Mouse (Mus musculus) heart, postnatal 0 days (tissue): ENCODE measurements around the gene Olfr649. TPM values are rescaled to one million over a fixed set of nuclear protein-coding genes. Genes with fewer than 3 reads are reported as not detected.

Experiments
- ATAC-seq: fragments of 200-750 bp; cut with Nextera tagmentation; 2 replicates; pipeline ENCODE4 v1.8.0; 2017; ENCODE audit warnings: low read depth, moderate number of reproducible peaks, moderate library complexity; ENCODE audit not compliant: insufficient read depth
- DNase-seq: peaks from one replicate; pipeline ENCODE4 v3.0.0-alpha.2; 2016; ENCODE audit warnings: low spot score
- H3K27ac ChIP-seq: fragments of 300-500 bp; sonication (generic); 2 replicates; pipeline ENCODE4 v1.5.1; 2014; ENCODE audit warnings: low read depth, mild to moderate bottlenecking
- H3K27me3 ChIP-seq: fragments of 300-500 bp; sonication (generic); 2 replicates; pipeline ENCODE4 v1.6.1; 2014; ENCODE audit warnings: low read length, mixed read lengths; ENCODE audit not compliant: control insufficient read depth, insufficient read depth
- H3K36me3 ChIP-seq: fragments of 300-500 bp; sonication (generic); replicated peaks from 2 replicates; pipeline ENCODE4 v1.6.1; 2014; ENCODE audit warnings: low read length, mixed read lengths; ENCODE audit not compliant: control insufficient read depth, insufficient read depth
- H3K4me1 ChIP-seq: fragments of 300-500 bp; sonication (generic); 2 replicates; pipeline ENCODE4 v1.6.1; 2014; ENCODE audit warnings: antibody characterized with exemption; ENCODE audit not compliant: control insufficient read depth, insufficient read depth
- H3K4me2 ChIP-seq: fragments of 300-500 bp; sonication (generic); 2 replicates; pipeline ENCODE4 v1.6.1; 2014; ENCODE audit warnings: low read depth, mild to moderate bottlenecking, low read length, moderate library complexity
- H3K4me3 ChIP-seq: fragments of 300-500 bp; sonication (generic); 2 replicates; pipeline ENCODE4 v1.5.1; 2014; ENCODE audit warnings: low read depth, low read length
- H3K9ac ChIP-seq: fragments of 300-500 bp; sonication (generic); replicated peaks from 2 replicates; pipeline ENCODE4 v1.6.1; 2014; ENCODE audit warnings: low read depth, low read length, mixed read lengths
- H3K9me3 ChIP-seq: fragments of 300-500 bp; sonication (generic); replicated peaks from 2 replicates; pipeline ENCODE4 v1.6.1; 2016; ENCODE audit warnings: low read length; ENCODE audit not compliant: control insufficient read depth
- CTCF ChIP-seq: IDR thresholded peaks from 2 replicates; pipeline ENCODE4 v1.5.1; 2016; ENCODE audit warnings: antibody characterized with exemption, control low read depth, low read depth
- EP300 ChIP-seq: IDR thresholded peaks from 2 replicates; pipeline ENCODE4 v1.6.1; 2016; ENCODE audit warnings: antibody characterized with exemption, low read depth
- WGBS: fragments of 180-500 bp; shearing (Covaris S2); extraction: QIAGEN DNeasy Blood & Tissue Kit; methylation state at CpG from one replicate; pipeline ENCODE4 v1.1.7; 2014; 5-methylcytosine and 5-hydroxymethylcytosine counted together
- polyA plus RNA-seq: library from polyadenylated mRNA; unstranded; fragments of >200 nt; fragmentation: Nextera tagmentation; extraction: Ambion mirVana; gene quantifications from 2 replicates; pipeline ENCODE4 v1.2.1, GENCODE M21; 2015
- total RNA-seq: library from RNA; depleted of rRNA; stranded (reverse); fragments of >200 nt; gene quantifications from 2 replicates; pipeline ENCODE4 v1.2.3, GENCODE M21; 2014; ENCODE audit warnings: low replicate concordance; rRNA removed

Gene Olfr649
- total and polyA plus RNA-seq, 2 experiments from 2014 or later, result not detected

- no peak overlapping the region for H3K4me2 ChIP-seq
- no peak overlapping the region for H3K9ac ChIP-seq
- H3K27ac ChIP-seq, result no peak overlapping the region
- WGBS, result 64% methylated on average over 6 of the region's 6 CpGs
- H3K4me1 ChIP-seq, result no peaks in the 10 kb centered on the region
- TF ChIP-seq CTCF, result no peak
- no peak for TF ChIP-seq EP300
- no peaks in the 10 kb centered on the region for H3K27me3 ChIP-seq
- H3K4me3 ChIP-seq, result no peak overlapping the region
- no peaks in the 10 kb centered on the region for H3K9me3 ChIP-seq
- no peaks in the 10 kb centered on the region for H3K36me3 ChIP-seq
- ATAC-seq (no peak), DNase-seq (no peak)
Measured at GRCm38 (mm10) chr7:104167105-104167504, 28.7 kb downstream of the Olfr649 start.

- Histone ChIP-seq H3K4me1 (no peaks in the 10 kb centered on the region), H3K27me3 (no peaks in the 10 kb centered on the region), H3K36me3 (no peaks in the 10 kb centered on the region), H3K4me2 (no peak within 1 kb of the TSS), H3K4me3 (no peak within 1 kb of the TSS), H3K27ac (no peak within 1 kb of the TSS), H3K9me3 (no peaks in the 10 kb centered on the region), H3K9ac (no peak within 1 kb of the TSS)
- WGBS, result 77% methylated on average over 2 of the region's 2 CpGs
- DNase-seq, result no peak
- TF ChIP-seq EP300, result no peak
- TF ChIP-seq CTCF, result no peak
- no peak for ATAC-seq
Measured at GRCm38 (mm10) chr7:104150456-104150855, 45.3 kb downstream of the Olfr649 start, which contains the start of gene Ubqlnl. Gene Ubqlnl (minus strand): TSS chr7:104150556.

- 60% methylated on average over 3 of the region's 3 CpGs for WGBS
- no peak for TF ChIP-seq CTCF
- TF ChIP-seq EP300, result no peak
Measured at GRCm38 (mm10) chr7:104143179-104143578, 52.6 kb downstream of the Olfr649 start, which contains the start of gene Ubqln3. Gene Ubqln3 (minus strand): TSS chr7:104143279.

More at GRCm38 (mm10) chr7:104143179-104143578, 52.6 kb downstream of the Olfr649 start, which contains the start of gene Ubqln3:
- H3K4me2 ChIP-seq, result no peak within 1 kb of the TSS
- no peaks in the 10 kb centered on the region for H3K36me3 ChIP-seq
- H3K4me3 ChIP-seq, result no peak within 1 kb of the TSS
- DNase-seq (no peak), ATAC-seq (no peak)
- no peak within 1 kb of the TSS for H3K27ac ChIP-seq
- no peaks in the 10 kb centered on the region for H3K4me1 ChIP-seq
- H3K9me3 ChIP-seq, result no peaks in the 10 kb centered on the region
- H3K9ac ChIP-seq, result no peak within 1 kb of the TSS
- H3K27me3 ChIP-seq, result no peaks in the 10 kb centered on the region

Other genes starting within 250 kb of the Olfr649 start
- gene Olfr635, start 224.8 kb downstream of the Olfr649 start, total RNA-seq, result not detected in 2 replicates
- not detected in 2 replicates for gene Olfr635, start 224.8 kb downstream of the Olfr649 start, polyA plus RNA-seq
- not detected in 2 replicates for gene Olfr638, start 197.2 kb downstream of the Olfr649 start, total RNA-seq
- gene Olfr638, start 197.2 kb downstream of the Olfr649 start, polyA plus RNA-seq, result not detected in 2 replicates
- gene Olfr639, start 178.7 kb downstream of the Olfr649 start, total RNA-seq, result not detected in 2 replicates
- gene Olfr639, start 178.7 kb downstream of the Olfr649 start, polyA plus RNA-seq, result not detected in 2 replicates
- not detected in 2 replicates for gene Olfr640, start 170.4 kb downstream of the Olfr649 start, total RNA-seq
- gene Olfr640, start 170.4 kb downstream of the Olfr649 start, polyA plus RNA-seq, result not detected in 2 replicates
- not detected in 2 replicates for gene Olfr641, start 160.5 kb downstream of the Olfr649 start, total RNA-seq
- gene Olfr641, start 160.5 kb downstream of the Olfr649 start, polyA plus RNA-seq, result not detected in 2 replicates
- not detected in 2 replicates for gene Olfr642, start 143.3 kb downstream of the Olfr649 start, total RNA-seq
- gene Olfr642, start 143.3 kb downstream of the Olfr649 start, polyA plus RNA-seq, result not detected in 2 replicates
- not detected in 2 replicates for gene 4930516K23Rik, start 134.5 kb downstream of the Olfr649 start, total RNA-seq
- gene 4930516K23Rik, start 134.5 kb downstream of the Olfr649 start, polyA plus RNA-seq, result not detected in 2 replicates
- not detected in 2 replicates for gene Olfr644, start 124.1 kb downstream of the Olfr649 start, total RNA-seq
- not detected in 2 replicates for gene Olfr644, start 124.1 kb downstream of the Olfr649 start, polyA plus RNA-seq
- gene Olfr645, start 110.5 kb downstream of the Olfr649 start, total RNA-seq, result not detected in 2 replicates
- gene Olfr645, start 110.5 kb downstream of the Olfr649 start, polyA plus RNA-seq, result not detected in 2 replicates
- gene Olfr646, start 91.1 kb downstream of the Olfr649 start, total RNA-seq, result not detected in 2 replicates
- not detected in 2 replicates for gene Olfr646, start 91.1 kb downstream of the Olfr649 start, polyA plus RNA-seq
- gene Ubqln5, start 66.2 kb downstream of the Olfr649 start, total RNA-seq, result not detected in 2 replicates
- not detected in 2 replicates for gene Ubqln5, start 66.2 kb downstream of the Olfr649 start, polyA plus RNA-seq
- not detected in 2 replicates for gene Olfr643, start 58.6 kb downstream of the Olfr649 start, total RNA-seq
- gene Olfr643, start 58.6 kb downstream of the Olfr649 start, polyA plus RNA-seq, result not detected in 2 replicates
- gene Ubqln3, start 52.7 kb downstream of the Olfr649 start, total RNA-seq, result not detected in 2 replicates
- not detected in 2 replicates for gene Ubqln3, start 52.7 kb downstream of the Olfr649 start, polyA plus RNA-seq
- gene Ubqlnl, start 45.4 kb downstream of the Olfr649 start, total RNA-seq, result not detected in 2 replicates
- not detected in 2 replicates for gene Ubqlnl, start 45.4 kb downstream of the Olfr649 start, polyA plus RNA-seq
- not detected in 2 replicates for gene Olfm5, start 31.2 kb downstream of the Olfr649 start, total RNA-seq
- not detected in 2 replicates for gene Olfm5, start 31.2 kb downstream of the Olfr649 start, polyA plus RNA-seq
- not detected in 2 replicates for gene Olfr648, start 12.6 kb downstream of the Olfr649 start, total RNA-seq
- 0.07 and 0.08 TPM in 2 replicates for gene Olfr648, start 12.6 kb downstream of the Olfr649 start, polyA plus RNA-seq
- 2.9 and 7.3 TPM in 2 replicates for gene Trim6, start 22.8 kb upstream of the Olfr649 start, total RNA-seq
- gene Trim6, start 22.8 kb upstream of the Olfr649 start, polyA plus RNA-seq, result 0.73 and 1.4 TPM in 2 replicates
- 5.7 and 7.5 TPM in 2 replicates for gene Trim34a, start 48.5 kb upstream of the Olfr649 start, total RNA-seq
- 2.1 and 2.5 TPM in 2 replicates for gene Trim34a, start 48.5 kb upstream of the Olfr649 start, polyA plus RNA-seq
- 0.12 and 0.27 TPM in 2 replicates for gene Trim5, start 92.1 kb upstream of the Olfr649 start, total RNA-seq
- gene Trim5, start 92.1 kb upstream of the Olfr649 start, polyA plus RNA-seq, result 0.37 and 0.38 TPM in 2 replicates
- 7.7 and 13.6 TPM in 2 replicates for gene Trim12a, start 119.5 kb upstream of the Olfr649 start, total RNA-seq
- 6.6 and 7.1 TPM in 2 replicates for gene Trim12a, start 119.5 kb upstream of the Olfr649 start, polyA plus RNA-seq
- gene Trim34b, start 133.5 kb upstream of the Olfr649 start, total RNA-seq, result not detected in 2 replicates
- gene Trim34b, start 133.5 kb upstream of the Olfr649 start, polyA plus RNA-seq, result 0.08 TPM in 1 of 2 replicates, not detected in the other
- 3.9 and 7.1 TPM in 2 replicates for gene Trim12c, start 157.4 kb upstream of the Olfr649 start, total RNA-seq
- 1.5 and 1.7 TPM in 2 replicates for gene Trim12c, start 157.4 kb upstream of the Olfr649 start, polyA plus RNA-seq
- gene Trim30b, start 173.9 kb upstream of the Olfr649 start, total RNA-seq, result not detected in 2 replicates
- gene Trim30b, start 173.9 kb upstream of the Olfr649 start, polyA plus RNA-seq, result 0.16 and 0.18 TPM in 2 replicates
- not detected in 2 replicates for gene Trim30c, start 204.9 kb upstream of the Olfr649 start, total RNA-seq
- 0.18 TPM in 1 of 2 replicates, not detected in the other for gene Trim30c, start 204.9 kb upstream of the Olfr649 start, polyA plus RNA-seq